Mouse (Mus musculus): ENCODE measurements around the gene Hbb-bs. TPM values are rescaled to one million over a fixed set of nuclear protein-coding genes. Genes with fewer than 3 reads are reported as not detected.

Gene Hbb-bs
- 783 and 1,033 TPM in 2 replicates for polyA plus RNA-seq (2012; rRNA removed; ENCODE audit: low replicate concordance)

DNA sequence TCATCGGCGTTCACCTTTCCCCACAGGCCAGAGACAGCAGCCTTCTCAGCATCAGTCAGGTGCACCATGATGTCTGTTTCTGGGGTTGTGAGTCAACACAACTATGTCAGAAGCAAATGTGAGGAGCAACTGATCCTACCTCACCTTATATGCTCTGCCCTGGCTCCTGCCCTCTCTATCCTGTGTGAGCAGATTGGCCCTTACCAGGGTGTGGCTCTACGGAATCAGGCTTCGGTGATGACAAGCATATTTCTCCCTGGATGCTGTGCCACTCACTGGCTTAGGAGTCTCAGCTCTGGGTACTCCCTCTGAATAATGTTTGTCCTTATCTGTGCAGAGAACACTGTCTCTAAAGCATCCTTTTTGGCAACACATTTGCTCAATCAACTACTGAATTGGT, at the start of gene Hbb-bs:
TSS of gene Hbb-bs (minus strand) at position 289 of the 400 bp plus-strand sequence.

DNA sequence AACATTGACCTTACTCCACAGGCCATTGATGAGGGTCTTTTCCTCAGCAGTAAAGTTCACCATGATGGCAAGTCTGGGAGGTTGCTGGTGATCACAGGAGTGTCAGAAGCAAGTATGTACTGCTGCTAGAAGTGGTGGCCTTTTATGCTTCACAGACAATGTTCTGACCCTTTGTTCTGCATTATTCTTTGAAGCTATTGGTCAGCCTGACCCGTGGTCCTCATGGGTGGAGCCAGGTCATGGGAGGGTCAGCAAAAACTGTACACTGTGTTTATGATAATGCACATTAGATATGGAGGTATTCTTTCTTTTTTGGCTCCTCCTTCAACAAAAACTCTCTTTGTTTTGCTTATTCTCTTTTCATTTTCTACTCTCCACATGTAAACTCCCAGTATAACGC, 25.2 kb upstream of the Hbb-bs start, which contains the start of gene Hbb-y:
TSS of gene Hbb-y (minus strand) at position 127 of the 400 bp plus-strand sequence.

DNA sequence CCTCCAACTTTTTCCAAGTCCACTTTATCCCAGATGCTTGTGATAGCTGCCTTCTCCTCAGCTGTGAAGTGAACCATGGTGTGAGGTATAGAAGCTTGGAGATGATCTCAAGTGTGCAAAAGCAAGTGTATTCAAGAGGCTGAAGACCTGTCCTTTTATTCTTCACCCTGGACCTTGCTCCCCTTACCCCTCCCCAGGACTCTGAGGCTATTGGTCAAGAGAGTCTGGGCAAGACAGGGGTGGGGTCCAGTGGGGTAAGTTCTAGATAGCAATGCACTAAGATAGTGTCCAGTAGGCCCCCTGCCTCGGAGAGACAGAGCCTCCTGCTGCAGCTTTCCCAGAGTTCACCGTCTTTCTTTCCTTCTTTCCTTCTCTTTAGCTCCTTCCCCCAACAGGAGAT, 15.1 kb upstream of the Hbb-bs start, which contains the start of gene Hbb-bh1:
TSS of gene Hbb-bh1 (minus strand) at position 131 of the 400 bp plus-strand sequence.

DNA sequence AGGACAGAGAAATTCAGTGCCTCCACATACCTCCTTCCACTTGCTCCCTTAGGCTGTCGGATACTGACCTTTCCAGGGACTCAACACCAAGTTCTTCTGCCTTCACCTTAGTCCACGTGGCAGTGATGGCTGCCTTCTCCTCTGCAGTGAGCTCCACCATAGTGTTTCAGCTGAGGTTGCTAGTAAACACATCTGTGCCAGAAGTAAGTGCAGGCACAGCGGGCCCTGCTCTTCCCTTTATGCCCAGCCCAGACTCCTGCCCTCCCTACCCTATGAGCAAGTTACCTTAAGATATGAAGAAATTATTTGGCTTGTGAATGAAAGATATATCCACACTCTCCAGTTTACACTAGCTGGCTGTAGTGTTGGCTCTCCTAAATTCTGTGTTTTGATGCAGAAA, 12.4 kb upstream of the Hbb-bs start, which contains the start of gene Hbb-bh2:
TSS of gene Hbb-bh2 (minus strand) at position 253 of the 400 bp plus-strand sequence.

DNA sequence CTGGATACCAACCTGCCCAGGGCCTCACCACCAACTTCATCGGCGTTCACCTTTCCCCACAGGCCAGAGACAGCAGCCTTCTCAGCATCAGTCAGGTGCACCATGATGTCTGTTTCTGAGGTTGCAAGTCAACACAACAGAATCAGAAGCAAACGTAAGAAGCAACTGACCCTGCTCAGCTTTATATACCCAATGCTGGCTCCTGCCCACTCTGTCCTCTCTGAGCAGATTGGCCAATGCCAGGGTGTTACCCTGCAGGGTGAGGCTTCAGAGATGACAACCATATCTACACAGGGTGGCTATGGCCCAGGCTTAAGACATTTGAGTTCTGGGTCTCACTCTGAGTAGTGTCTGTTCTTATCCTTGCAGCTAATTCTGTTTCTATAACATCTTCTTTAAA, 14.1 kb downstream of the Hbb-bs start, which contains the start of gene Hbb-bt:
TSS of gene Hbb-bt (minus strand) at position 231 of the 400 bp plus-strand sequence.

DNA sequence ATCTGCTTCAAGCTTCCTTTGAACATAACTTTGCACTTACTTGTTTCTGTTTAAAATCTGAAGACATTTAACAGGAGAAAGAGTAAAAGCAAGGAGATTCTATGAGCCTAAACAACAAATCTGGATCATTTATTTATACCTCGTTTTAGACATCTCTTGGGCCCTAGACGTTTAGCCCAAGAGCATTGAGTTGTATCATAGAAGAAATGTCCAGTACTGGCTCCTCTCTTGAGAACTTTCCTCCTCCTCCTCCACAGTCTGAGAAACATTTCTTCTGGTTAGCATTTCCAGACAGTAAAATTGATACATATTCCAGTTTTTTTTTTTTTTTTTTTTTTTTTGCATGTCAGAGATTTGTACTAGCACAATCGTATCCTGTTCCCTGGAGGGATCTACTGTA, 36.2 kb downstream of the Hbb-bs start, which contains the start of gene Olfr67:
TSS of gene Olfr67 (minus strand) at position 101 of the 400 bp plus-strand sequence.

DNA sequence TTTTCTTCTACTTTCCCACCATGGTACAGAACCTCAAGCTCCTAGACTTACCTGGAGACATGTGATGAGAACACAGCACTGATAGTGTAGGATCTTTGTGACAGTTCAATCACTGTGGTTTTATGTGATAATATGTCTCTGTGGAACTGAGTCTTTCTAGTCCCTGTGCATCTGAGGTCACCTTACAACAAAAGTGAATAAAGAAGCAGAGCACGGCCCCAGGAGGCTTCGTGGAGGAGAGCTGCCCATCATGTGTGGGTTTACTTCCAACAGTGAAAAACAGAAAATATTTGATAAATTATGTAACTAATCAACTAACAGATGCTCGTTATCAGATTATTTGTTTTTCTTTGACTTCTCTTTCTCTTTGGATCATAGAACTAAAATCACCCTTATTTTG, 48.3 kb downstream of the Hbb-bs start, which contains the start of gene Olfr68:
TSS of gene Olfr68 (minus strand) at position 101 of the 400 bp plus-strand sequence.

Other genes starting within 250 kb of the Hbb-bs start
- not detected in 2 replicates for gene Olfr618, start 238.0 kb downstream of the Hbb-bs start, polyA plus RNA-seq (2012; rRNA removed; ENCODE audit: low replicate concordance)
- gene Olfr619, start 227.5 kb downstream of the Hbb-bs start, polyA plus RNA-seq (2012; rRNA removed; ENCODE audit: low replicate concordance) = not detected in 2 replicates
- gene Olfr620, start 215.6 kb downstream of the Hbb-bs start, polyA plus RNA-seq (2012; rRNA removed; ENCODE audit: low replicate concordance) = not detected in 2 replicates
- not detected in 2 replicates for gene Olfr622, start 185.4 kb downstream of the Hbb-bs start, polyA plus RNA-seq (2012; rRNA removed; ENCODE audit: low replicate concordance)
- not detected in 2 replicates for gene Olfr623, start 164.4 kb downstream of the Hbb-bs start, polyA plus RNA-seq (2012; rRNA removed; ENCODE audit: low replicate concordance)
- not detected in 2 replicates for gene Olfr624, start 156.9 kb downstream of the Hbb-bs start, polyA plus RNA-seq (2012; rRNA removed; ENCODE audit: low replicate concordance)
- not detected in 2 replicates for gene Olfr625-ps1, start 145.4 kb downstream of the Hbb-bs start, polyA plus RNA-seq (2012; rRNA removed; ENCODE audit: low replicate concordance)
- gene Olfr243, start 113.4 kb downstream of the Hbb-bs start, polyA plus RNA-seq (2012; rRNA removed; ENCODE audit: low replicate concordance) = not detected in 2 replicates
- not detected in 2 replicates for gene Olfr628, start 97.7 kb downstream of the Hbb-bs start, polyA plus RNA-seq (2012; rRNA removed; ENCODE audit: low replicate concordance)
- not detected in 2 replicates for gene Olfr629, start 83.2 kb downstream of the Hbb-bs start, polyA plus RNA-seq (2012; rRNA removed; ENCODE audit: low replicate concordance)
- gene Olfr630, start 70.8 kb downstream of the Hbb-bs start, polyA plus RNA-seq (2012; rRNA removed; ENCODE audit: low replicate concordance) = not detected in 2 replicates
- gene Olfr69, start 56.5 kb downstream of the Hbb-bs start, polyA plus RNA-seq (2012; rRNA removed; ENCODE audit: low replicate concordance) = not detected in 2 replicates
- gene Olfr68, start 48.4 kb downstream of the Hbb-bs start, polyA plus RNA-seq (2012; rRNA removed; ENCODE audit: low replicate concordance) = not detected in 2 replicates
- gene Olfr67, start 36.3 kb downstream of the Hbb-bs start, polyA plus RNA-seq (2012; rRNA removed; ENCODE audit: low replicate concordance) = not detected in 2 replicates
- gene Hbb-bt, start 14.1 kb downstream of the Hbb-bs start, polyA plus RNA-seq (2012; rRNA removed; ENCODE audit: low replicate concordance) = 79.2 and 80.0 TPM in 2 replicates
- gene Hbb-bh2, start 12.4 kb upstream of the Hbb-bs start, polyA plus RNA-seq (2012; rRNA removed; ENCODE audit: low replicate concordance) = not detected in 2 replicates
- not detected in 2 replicates for gene Hbb-bh1, start 15.1 kb upstream of the Hbb-bs start, polyA plus RNA-seq (2012; rRNA removed; ENCODE audit: low replicate concordance)
- gene Hbb-y, start 25.1 kb upstream of the Hbb-bs start, polyA plus RNA-seq (2012; rRNA removed; ENCODE audit: low replicate concordance) = not detected in 2 replicates
- not detected in 2 replicates for gene Olfr66, start 58.2 kb upstream of the Hbb-bs start, polyA plus RNA-seq (2012; rRNA removed; ENCODE audit: low replicate concordance)
- not detected in 2 replicates for gene Olfr64, start 66.4 kb upstream of the Hbb-bs start, polyA plus RNA-seq (2012; rRNA removed; ENCODE audit: low replicate concordance)
- gene Olfr65, start 75.4 kb upstream of the Hbb-bs start, polyA plus RNA-seq (2012; rRNA removed; ENCODE audit: low replicate concordance) = not detected in 2 replicates
- gene Olfr631, start 100.7 kb upstream of the Hbb-bs start, polyA plus RNA-seq (2012; rRNA removed; ENCODE audit: low replicate concordance) = not detected in 2 replicates
- not detected in 2 replicates for gene Olfr632, start 106.3 kb upstream of the Hbb-bs start, polyA plus RNA-seq (2012; rRNA removed; ENCODE audit: low replicate concordance)
- not detected in 2 replicates for gene Olfr633, start 116.3 kb upstream of the Hbb-bs start, polyA plus RNA-seq (2012; rRNA removed; ENCODE audit: low replicate concordance)
- not detected in 2 replicates for gene Olfr635, start 143.1 kb upstream of the Hbb-bs start, polyA plus RNA-seq (2012; rRNA removed; ENCODE audit: low replicate concordance)
- gene Olfr638, start 170.7 kb upstream of the Hbb-bs start, polyA plus RNA-seq (2012; rRNA removed; ENCODE audit: low replicate concordance) = not detected in 2 replicates
- not detected in 2 replicates for gene Olfr639, start 189.2 kb upstream of the Hbb-bs start, polyA plus RNA-seq (2012; rRNA removed; ENCODE audit: low replicate concordance)
- not detected in 2 replicates for gene Olfr640, start 197.5 kb upstream of the Hbb-bs start, polyA plus RNA-seq (2012; rRNA removed; ENCODE audit: low replicate concordance)
- gene Olfr641, start 207.3 kb upstream of the Hbb-bs start, polyA plus RNA-seq (2012; rRNA removed; ENCODE audit: low replicate concordance) = not detected in 2 replicates
- gene Olfr642, start 224.6 kb upstream of the Hbb-bs start, polyA plus RNA-seq (2012; rRNA removed; ENCODE audit: low replicate concordance) = not detected in 2 replicates
- gene 4930516K23Rik, start 233.3 kb upstream of the Hbb-bs start, polyA plus RNA-seq (2012; rRNA removed; ENCODE audit: low replicate concordance) = not detected in 2 replicates
- not detected in 2 replicates for gene Olfr644, start 243.8 kb upstream of the Hbb-bs start, polyA plus RNA-seq (2012; rRNA removed; ENCODE audit: low replicate concordance)

Data from mammary gland, adult 2 months (tissue).